Mouse (Mus musculus) liver, adult 10 weeks (tissue): ENCODE data around the gene 2410004P03Rik. TPM values are rescaled to one million over a fixed set of nuclear protein-coding genes. Genes with fewer than 3 reads are reported as not detected.

ENCODE experiments used
- polyA plus RNA-seq: library from polyadenylated mRNA; stranded (reverse); fragments of 350-450 nt; fragmentation: Illumina TruSeq; extraction: RNeasy Lipid Tissue Mini Kit (QIAGEN cat#74804); gene quantifications from one replicate; pipeline ENCODE4 v1.2.3, GENCODE M21; 2014; ENCODE audit warnings: low read depth, low replicate concordance

2410004P03Rik gene
- not detected for polyA plus RNA-seq

GRCm38 (mm10) chr12:17011100-17011870 is at the start of gene 2410004P03Rik:
Gene 2410004P03Rik (minus strand): TSS chr12:17011727.

GRCm38 (mm10) chr12:16999739-17000497 is 11.6 kb downstream of the 2410004P03Rik start, which contains the start of gene Pqlc3:
Gene Pqlc3 (minus strand): TSS chr12:17000408.

Other genes starting within 250 kb of the 2410004P03Rik start
- gene Greb1, start 210.8 kb downstream of the 2410004P03Rik start, polyA plus RNA-seq = not detected
- 17.6 TPM for gene E2f6, start 200.8 kb downstream of the 2410004P03Rik start, polyA plus RNA-seq
- 16.5 TPM for gene Rock2, start 116.8 kb downstream of the 2410004P03Rik start, polyA plus RNA-seq
- gene Pqlc3, start 11.3 kb downstream of the 2410004P03Rik start, polyA plus RNA-seq = 0.77 TPM
- gene Kcnf1, start 165.2 kb upstream of the 2410004P03Rik start, polyA plus RNA-seq = not detected